Mouse (Mus musculus) kidney, adult 8-10 months (tissue): ENCODE results near the gene Aff4.
"Not testable (repeated sequence)": the region's sequence is repeated elsewhere in the genome, so short reads cannot be mapped to it uniquely, and the experiment has no call there.

ENCODE experiments used
- DNase-seq, 2 experiments: peaks; one replicate each; pipeline ENCODE4 v3.0.0; 2022

Aff4 gene

DNA sequence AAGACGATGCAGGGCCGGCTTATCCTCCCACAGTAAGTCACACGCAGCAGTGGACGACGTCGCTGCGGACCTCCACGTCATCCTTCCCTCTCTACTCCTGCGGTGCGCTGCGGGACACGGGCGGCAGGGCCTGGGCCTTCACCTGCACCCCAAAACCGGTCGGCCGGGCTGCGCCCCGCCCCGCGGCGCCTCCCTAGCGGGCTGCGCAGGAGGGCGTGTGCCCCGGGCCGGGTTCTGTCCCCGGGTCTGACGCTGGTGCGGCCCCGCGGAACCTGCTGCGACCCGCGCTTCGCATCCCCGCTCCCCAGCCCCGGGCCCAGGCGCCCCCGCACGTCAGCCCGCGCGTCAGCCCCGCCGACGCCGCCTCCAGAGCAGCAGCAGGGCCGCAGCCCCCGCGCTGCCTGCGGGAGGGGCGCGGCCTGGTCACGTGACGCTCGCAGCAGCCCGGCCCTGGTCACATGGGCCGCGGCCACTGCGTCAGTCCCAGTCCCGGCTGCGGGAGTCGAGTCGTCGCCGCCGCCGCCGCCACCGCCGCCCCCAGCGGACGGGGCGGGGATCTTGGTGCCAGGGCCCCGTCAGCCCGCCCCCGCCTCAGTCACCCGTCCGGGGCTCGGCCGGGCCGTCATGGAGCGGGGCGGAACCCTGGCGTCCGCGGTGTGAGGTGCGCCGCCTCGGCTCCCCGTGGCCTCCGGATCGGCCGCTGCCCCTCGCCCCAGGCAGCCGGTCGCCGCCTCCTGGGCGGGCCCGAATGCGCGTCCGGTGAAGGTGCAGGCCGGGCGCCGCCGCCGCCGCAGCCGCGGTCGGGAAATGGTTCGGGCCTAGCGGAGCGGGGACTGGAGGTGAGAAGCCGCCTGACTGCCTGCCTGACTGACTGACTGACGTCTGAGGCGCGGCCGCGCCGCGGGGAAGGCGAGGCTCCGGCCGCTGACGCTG, at the start of gene Aff4:
Gene Aff4 (plus strand): TSS at position 543 of the 933 bp plus-strand sequence.
- DNase-seq, result peak; percentile 85

GRCm38 (mm10) chr11:53301167-53301515, 49.5 kb upstream of the Aff4 start:
- DNase-seq, result peak in 1 of 2 experiments; percentile 22

GRCm38 (mm10) chr11:53304044-53304840, 46.4 kb upstream of the Aff4 start:
- DNase-seq, result no peak

DNA sequence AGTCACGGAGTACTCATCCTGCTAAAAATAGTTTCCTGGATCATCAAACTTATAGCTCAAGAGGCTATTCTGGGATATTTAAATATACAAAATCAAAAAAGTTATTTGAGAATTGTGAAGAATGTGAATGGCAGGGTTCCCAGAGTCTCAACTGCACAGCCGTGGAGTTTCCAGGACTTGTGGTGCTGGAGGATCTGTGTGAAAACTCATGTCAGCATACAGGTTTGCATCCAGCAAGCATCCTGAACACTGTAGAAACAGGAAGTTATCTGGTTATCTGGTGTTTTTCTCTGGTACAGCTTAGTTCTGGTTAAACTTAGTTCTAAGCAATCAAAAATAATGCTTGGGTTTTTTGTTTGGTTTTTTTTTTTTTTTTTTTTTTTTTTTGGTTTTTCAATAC, 43.7 kb upstream of the Aff4 start:
- no peak for DNase-seq

- DNase-seq, result peak; percentile 32 to 54
These were observed 43.0 kb upstream of the Aff4 start for GRCm38 (mm10) chr11:53307558-53308065.

- peak; percentile 19 to 50 for DNase-seq
These were observed 42.3 kb upstream of the Aff4 start for GRCm38 (mm10) chr11:53308251-53308864.

DNA sequence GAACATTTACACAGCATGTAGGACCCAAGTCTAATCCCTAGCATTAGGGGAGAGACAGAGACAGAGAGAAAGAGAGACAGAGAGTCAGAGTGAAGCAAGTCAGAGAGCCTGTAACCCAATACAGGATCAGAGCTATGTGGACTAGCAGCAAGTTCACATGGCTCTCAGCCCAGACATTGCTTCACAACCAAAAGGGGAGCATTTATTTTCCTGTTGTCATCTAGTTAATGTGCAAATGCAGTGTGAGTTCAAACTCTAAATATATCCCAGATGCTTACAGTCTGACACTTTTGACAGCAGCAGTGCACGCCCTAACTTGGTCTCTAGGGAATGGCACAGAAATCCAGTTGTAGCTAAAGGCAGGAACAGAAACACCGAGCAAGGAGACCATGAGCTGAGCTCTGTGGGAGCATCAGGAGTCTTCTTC, 41.7 kb upstream of the Aff4 start:
- DNase-seq, result peak; percentile 69 to 86

- DNase-seq, result no peak
These were observed 39.2 kb upstream of the Aff4 start for GRCm38 (mm10) chr11:53311385-53311784.

DNA sequence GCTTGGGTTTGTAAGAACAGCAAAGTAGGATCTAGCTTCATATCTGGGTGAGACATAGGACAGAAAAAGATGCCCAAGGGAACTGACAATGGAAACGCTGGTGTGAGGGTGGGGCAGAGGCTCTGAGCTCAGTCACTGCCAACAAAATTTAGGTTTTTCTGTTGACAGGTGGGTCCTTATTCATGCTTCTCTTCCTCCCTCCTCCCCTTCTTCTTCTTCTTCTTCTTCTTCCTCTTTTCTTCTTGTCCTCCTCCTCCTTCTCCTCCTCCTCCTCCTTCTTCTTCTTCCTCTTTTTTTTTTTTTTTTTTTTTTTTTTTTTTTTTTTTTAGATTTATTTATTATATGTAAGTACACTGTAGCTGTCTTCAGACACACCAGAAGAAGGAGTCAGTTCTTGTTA, 37.8 kb upstream of the Aff4 start:
- not testable (repeated sequence) for DNase-seq

DNA sequence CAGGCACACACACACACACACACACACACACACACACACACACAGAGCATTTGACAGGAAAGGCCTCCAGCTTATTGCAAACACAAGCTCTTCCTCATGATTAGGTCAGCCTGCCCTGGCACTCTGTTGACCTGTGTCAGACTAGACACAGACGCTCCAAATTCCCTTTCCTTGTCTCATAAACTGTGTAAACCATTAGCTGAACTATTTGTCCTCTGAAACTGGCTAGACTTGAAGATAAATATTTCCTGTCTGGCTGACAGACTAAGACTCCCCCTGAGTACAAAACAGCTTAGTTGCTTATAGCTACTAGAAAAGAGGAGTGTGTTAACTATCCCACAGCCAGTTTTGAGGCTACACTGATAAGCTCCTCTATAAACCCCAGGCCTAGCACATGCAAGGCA, 35.9 kb upstream of the Aff4 start:
- DNase-seq, result peak in 1 of 2 experiments; percentile 40

- no peak for DNase-seq
These were observed 33.6 kb upstream of the Aff4 start for GRCm38 (mm10) chr11:53316996-53317395.

DNA sequence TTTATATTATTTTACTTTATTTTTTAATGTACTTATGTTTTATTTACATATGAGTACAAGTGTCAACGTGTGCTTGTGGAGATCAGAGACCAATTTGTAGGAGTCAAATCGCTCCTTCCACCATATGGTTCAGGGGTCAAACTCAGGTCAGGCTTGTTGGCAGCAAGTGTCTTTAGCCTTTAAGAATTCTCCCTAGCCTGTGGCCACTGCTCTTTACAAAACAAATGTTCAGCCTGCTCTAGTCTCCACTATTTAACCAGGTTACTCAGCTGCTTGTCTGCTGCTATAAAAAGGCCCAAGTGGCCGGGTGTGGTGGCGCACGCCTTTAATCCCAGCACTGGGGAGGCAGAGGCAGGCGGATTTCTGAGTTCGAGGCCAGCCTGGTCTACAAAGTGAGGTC, 32.6 kb upstream of the Aff4 start:
- DNase-seq, result no peak

GRCm38 (mm10) chr11:53318568-53318967, 32.1 kb upstream of the Aff4 start:
- not testable (repeated sequence) for DNase-seq

- DNase-seq, result not testable (repeated sequence)
These were observed 30.8 kb upstream of the Aff4 start for GRCm38 (mm10) chr11:53319867-53320266.

GRCm38 (mm10) chr11:53324512-53324968, 26.1 kb upstream of the Aff4 start, which contains the start of gene Zcchc10:
Gene Zcchc10 (plus strand): TSS chr11:53324679.
- peak; percentile 85 to 93 for DNase-seq

- no peak for DNase-seq
These were observed 20.3 kb upstream of the Aff4 start for GRCm38 (mm10) chr11:53330325-53330724.

DNA sequence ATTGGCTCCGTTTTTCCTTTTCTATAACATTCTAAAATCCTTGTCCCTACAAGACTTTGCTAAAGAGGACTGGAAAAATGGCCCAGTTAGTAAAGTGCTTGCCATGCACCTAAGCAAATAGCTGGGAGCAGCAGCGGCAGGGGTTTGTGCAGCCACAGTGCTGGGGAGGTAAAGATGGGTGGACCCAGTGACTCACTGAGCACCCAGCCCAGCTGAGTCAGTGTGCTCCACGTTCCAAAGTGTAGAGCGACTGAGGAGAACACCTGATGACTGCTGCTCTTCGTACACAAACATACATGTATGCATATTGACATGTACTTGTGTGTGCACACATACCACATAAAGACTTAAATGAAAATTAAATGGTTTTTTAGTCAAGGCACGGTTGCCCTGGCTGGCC, 19.5 kb upstream of the Aff4 start:
- DNase-seq, result no peak

DNA sequence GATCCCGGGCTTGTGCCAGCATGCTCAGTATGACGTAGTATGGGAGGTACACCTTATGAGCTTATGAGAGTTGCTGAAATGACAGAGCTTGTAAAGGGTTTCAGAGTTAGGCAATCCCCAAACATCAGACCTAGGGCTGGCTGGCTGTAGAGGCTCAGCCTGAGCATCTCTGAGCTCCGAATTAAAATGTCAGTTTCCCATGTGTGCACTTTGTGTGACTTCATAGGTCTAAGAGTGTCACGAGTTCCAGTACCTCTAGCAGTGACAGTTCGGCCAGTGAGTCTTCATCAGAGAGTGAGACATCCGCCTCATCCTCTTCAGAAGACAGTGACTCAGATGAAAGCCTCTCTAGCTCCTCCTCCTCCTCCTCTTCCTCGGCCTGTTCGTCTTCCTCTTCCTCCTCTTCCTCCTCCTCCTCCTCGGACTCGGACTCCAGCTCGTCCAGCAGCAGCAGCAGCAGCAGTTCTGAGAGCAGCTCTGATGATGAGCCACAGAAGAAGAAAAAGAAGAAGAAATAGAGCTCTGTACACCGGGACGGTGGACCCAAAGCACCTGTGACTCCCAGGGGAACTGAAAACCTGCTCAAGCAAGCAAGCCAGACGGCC, 18.5 kb upstream of the Aff4 start:
- DNase-seq, result no peak

DNA sequence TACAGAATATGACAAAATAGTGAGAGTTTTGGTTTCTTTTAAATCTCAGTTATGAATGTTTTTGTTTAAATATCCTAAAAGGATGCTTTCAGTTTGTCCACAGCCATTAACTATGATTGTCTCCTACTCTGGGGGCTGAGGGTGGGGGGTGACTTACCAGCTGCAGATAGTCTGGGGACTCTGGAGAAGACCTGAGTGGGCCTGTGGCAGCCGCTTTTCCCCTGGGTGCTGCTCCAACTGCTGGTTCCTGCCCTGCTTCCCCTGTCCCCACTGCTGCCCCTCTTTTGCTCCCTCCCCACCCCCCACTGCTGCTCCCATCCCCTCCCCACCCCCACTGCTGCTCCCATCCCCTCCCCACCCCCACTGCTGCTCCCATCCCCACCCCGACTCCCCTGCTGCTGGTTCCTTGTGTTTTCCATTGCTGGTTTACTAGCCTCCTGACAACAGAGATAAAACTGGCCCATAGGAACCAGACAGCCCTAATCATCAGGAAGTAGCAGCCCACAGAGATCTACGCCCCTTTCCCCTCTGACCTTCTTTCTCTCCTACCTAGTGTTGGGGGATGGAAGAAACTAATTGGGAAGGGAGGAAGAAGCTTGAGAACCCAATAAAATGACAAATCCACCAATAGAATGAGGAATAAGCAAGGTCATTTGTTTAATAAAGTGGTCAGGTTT, 15.0 kb upstream of the Aff4 start:
- no peak for DNase-seq

DNA sequence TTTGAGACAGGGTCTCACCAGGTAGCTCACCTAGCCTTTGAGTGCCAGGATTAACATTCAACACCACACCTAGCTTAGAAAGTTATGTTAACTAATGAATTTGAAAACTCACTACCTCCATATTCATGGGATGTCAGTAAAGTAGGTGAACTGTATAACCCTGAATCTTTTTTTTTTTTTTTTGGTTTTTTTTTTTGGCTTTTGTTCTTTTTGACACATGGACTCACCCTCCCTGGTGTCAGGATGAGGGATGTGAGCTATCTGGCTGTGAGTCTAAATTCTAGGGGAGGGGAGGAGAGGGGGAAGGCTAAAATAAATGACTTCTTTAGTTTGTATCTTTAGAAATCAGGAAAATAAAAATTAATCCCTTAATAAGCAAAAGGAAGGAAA, 14.5 kb upstream of the Aff4 start:
- DNase-seq, result no peak

DNA sequence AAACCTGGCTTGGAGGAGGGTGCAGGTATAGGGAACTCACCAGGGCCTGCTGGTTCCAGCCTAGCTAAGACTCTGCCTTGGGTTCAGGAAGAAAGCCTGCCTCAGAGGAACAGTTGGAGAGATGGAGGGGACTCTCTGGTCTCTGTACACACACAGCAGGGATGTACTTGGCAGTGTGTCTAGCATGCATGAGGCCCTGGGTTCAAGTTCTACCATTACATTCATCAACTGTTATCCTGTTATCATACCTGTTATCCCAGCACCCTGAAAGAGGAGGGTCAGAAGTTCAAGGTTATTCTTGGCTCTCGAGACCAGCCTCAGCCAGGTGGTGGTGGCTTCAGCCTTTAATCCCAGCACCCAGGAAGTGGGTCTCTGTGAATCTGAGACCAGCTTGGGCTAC, 13.7 kb upstream of the Aff4 start:
- DNase-seq, result no peak

- no peak for DNase-seq
These were observed 12.9 kb upstream of the Aff4 start for GRCm38 (mm10) chr11:53337684-53338083.
